Mouse (Mus musculus) urinary bladder, postnatal 14 days (tissue): ENCODE measurements around the gene Lcn4.

ENCODE experiments used
- DNase-seq: peaks from one replicate; pipeline ENCODE4 v3.0.0; 2021; ENCODE audit warnings: low spot score

The Lcn4 gene

GRCm38 (mm10) chr2:26634629-26635488 lies 36.2 kb downstream of the Lcn4 start:
- no peak for DNase-seq

- no peak for DNase-seq
Observed at GRCm38 (mm10) chr2:26633953-26634530, 37.0 kb downstream of the Lcn4 start.

DNA sequence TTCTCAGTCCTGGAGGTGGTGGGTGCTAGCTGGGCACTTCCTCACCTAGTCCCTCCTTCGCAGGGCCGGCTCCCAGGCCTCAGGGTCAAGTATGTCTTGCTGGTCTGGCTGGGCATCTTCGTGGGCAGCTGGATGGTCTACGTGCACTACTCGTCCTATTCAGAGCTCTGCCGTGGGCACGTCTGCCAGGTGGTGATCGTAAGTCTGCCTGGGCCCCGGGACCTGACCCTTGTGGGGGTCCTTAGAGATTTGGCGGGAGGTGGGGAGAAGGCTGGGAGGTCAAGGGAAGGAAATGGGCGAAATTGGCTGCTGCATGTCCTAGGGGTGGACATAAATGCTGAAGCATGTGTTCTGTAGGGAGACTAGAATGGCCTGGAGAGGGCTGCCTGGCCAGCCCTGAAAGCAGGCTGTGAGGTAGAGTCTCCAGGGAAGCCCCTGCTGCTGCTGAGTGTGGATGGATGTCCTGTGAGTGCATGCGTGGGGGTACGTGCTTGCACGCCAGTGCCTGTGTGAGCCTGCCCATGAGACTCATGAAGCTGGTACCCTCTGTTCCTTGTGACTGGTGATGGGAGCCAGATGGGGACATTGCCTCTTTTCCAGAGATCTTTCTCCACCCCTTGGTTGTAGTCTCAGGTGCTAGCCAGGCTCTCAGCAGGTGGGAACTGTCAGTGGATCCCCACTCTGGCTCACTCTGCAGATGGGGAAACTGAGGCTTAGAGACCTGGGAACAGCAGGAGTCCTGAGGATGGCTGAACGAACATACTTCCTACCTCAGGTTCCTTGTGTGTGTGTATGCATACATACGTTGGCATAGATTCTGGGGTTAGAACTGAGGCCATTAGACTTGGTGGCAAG lies 38.3 kb downstream of the Lcn4 start:
- DNase-seq = no peak

- no peak for DNase-seq
Observed at GRCm38 (mm10) chr2:26628792-26629437, 42.2 kb downstream of the Lcn4 start.

GRCm38 (mm10) chr2:26627921-26628739 lies 43.0 kb downstream of the Lcn4 start, which contains the start of gene Fam69b:
TSS of gene Fam69b (plus strand) at chr2:26628457.
- DNase-seq = peak; percentile 74

GRCm38 (mm10) chr2:26626081-26626480 lies 45.0 kb downstream of the Lcn4 start:
- DNase-seq = no peak

GRCm38 (mm10) chr2:26625419-26625818 lies 45.7 kb downstream of the Lcn4 start:
- DNase-seq = no peak

- no peak for DNase-seq
Observed at GRCm38 (mm10) chr2:26622984-26623383, 48.1 kb downstream of the Lcn4 start.

DNA sequence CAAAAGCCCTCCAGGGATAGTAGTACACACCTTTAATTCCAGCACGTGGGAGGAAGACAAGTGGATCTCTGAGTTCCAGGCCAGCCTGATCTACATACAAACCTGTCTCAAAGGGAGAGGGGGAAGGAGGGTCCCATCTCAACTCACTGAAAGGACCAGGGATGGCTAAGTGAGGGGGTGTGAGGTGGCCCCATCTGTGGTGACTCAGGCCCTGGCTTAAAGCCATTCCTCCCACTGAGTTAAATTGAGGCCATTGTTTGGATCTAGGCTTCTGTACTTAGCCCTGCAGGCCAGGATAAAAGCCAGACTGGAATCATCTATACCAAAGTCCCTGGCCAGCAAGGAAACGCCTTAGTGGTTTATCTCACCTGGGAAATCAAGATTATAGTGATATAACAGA lies 49.8 kb downstream of the Lcn4 start:
- DNase-seq = no peak

DNA sequence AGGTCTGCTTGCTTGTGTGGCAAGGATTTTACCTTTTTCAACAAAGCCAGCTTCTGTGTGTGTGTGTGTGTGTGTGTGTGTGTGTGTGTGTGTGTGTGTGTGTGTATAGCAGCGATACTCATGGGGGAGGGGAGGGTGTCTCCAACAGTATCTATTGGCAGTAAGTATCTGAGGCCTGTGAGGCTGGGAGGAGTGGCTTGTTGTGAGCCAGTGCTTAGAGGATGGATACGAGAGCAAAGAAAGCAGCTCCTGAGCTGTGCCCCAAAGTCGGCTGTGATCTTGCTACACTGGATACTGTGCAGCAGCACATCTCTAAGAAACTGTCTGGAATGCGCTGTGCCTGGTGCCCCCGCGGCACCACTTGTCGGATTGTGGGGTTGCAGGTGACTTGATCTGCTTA lies 53.2 kb downstream of the Lcn4 start:
- no peak for DNase-seq
